Mouse (Mus musculus): ENCODE data around the gene Znrf1. TPM values are rescaled to one million over a fixed set of nuclear protein-coding genes. Genes with fewer than 3 reads are reported as not detected.

Znrf1 gene
- 100 to 1,000 TPM; 165 to 179 TPM for total RNA-seq (2023)

DNA sequence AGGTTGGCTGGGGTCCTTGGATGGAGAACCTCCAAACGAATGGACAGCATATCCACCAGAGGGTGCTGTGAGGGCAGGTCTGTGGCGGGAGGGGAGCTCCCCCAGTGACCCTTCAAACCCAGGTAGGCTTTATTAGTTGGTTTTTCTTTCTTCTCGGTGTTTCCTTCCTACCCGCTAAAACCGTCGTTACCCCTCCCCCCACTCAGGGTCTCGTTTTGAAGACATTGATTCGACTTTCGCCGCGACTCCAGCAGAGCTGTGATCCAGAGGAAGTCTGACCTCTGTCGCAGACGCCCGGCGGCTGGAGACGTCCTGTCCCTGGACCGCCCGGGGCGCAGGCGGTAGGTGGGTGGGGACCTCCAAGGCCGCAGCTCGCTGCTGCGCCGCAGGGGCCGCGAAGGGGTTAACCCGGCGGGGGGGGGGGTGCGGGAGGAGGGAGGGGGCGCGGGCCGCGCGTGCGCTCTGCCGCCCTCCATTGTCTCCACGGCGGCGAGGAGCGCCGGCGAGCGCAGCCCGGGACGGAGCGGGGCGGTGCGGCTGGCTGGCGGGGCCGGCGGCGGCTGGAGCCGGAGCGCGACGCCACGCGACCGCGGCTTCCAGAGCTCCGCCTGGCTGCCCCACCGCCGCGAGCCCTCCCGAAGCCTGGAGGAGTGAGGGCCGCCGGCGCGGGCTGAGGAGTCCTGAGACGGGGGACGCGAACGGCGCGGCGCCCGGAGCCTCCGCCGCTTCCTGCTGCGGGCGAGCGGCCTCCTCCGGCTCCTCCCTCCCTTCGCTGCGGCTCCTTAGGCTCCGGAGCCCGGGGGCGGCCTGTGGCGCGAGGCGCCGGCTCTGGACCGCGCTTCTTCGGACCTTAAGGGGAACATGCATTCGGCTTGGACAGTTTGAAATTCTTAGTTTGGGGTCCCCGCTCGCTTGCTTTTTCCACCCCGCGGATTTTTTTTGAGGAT is at the start of gene Znrf1:
Gene Znrf1 (plus strand): TSS at position 67 of the 947 bp plus-strand sequence.

GRCm38 (mm10) chr8:111521713-111522429 is 14.0 kb upstream of the Znrf1 start, which contains the start of gene Wdr59:
Gene Wdr59 (minus strand): TSS chr8:111522092.

DNA sequence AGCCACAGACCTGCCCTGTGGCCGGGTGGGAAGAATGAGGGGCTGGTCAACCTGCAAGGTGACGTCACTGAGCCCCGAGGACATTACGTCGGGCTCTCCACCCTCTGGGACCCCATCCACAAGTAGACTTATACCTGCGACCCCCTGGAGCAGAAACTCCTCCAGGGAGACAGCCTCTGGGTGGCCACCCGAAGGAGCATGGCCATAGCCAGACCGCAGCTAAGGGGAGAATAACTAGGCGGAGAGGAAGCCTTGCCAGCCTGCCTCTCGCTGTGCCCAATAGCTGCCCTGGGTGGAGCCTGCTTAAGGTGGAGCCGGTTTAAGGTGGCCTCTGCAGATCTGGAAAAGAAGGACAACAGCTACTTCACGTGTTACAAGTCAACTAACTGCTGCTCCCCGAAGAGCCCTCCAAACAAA is 94.2 kb downstream of the Znrf1 start, which contains the start of gene Ldhd:
Gene Ldhd (minus strand): TSS at position 270 of the 417 bp plus-strand sequence.

GRCm38 (mm10) chr8:111643264-111644141 is 107.6 kb downstream of the Znrf1 start, which contains the start of gene Zfp1:
Gene Zfp1 (plus strand): TSS chr8:111643401.

Other genes with a start within 250 kb of the Znrf1 start
- gene Rfwd3, start 235.9 kb upstream of the Znrf1 start, total RNA-seq (2023), result 10 to 100 TPM; 43.7 to 46.7 TPM
- gene Mlkl, start 197.9 kb upstream of the Znrf1 start, total RNA-seq (2023), result 10 to 100 TPM; 17.2 to 21.1 TPM
- gene Fa2h, start 142.3 kb upstream of the Znrf1 start, total RNA-seq (2023), result not detected
- gene Wdr59, start 14.0 kb upstream of the Znrf1 start, total RNA-seq (2023), result 1 to 10 TPM; 4.5 to 5.2 TPM
- gene Ldhd, start 94.3 kb downstream of the Znrf1 start, total RNA-seq (2023), result under 1 TPM in 1 of 2 experiments, not detected in 1; 0.13 TPM
- gene Zfp1, start 107.3 kb downstream of the Znrf1 start, total RNA-seq (2023), result 1 to 10 TPM; 2.9 to 3.1 TPM
- under 1 TPM in 1 of 2 experiments, not detected in 1; 0.44 TPM for gene Ctrb1, start 154.9 kb downstream of the Znrf1 start, total RNA-seq (2023)
- gene Bcar1, start 207.7 kb downstream of the Znrf1 start, total RNA-seq (2023), result under 1 TPM in 1 of 2 experiments, not detected in 1; 0.20 TPM